Mouse (Mus musculus) G1E (cell line): ENCODE measurements at regions not wholly inside any gene's neighbourhood (a gene's known extent, or its start where the extent isn't known, plus 50 kb on each side); places are given as distances from the start of the nearest gene placed in this dataset.

Experiments
- ATAC-seq: 2 replicates; pipeline ENCODE4 v1.8.0; 2016; ENCODE audit warnings: mild to moderate bottlenecking; ENCODE audit not compliant: insufficient number of reproducible peaks, poor library complexity, low FRiP score, severe bottlenecking; ENCODE audit errors: extremely low read depth
- DNase-seq: peaks from one replicate; pipeline ENCODE4 v3.0.0; 2012; ENCODE audit warnings: low spot score
- H3K27me3 ChIP-seq: 2 replicates; pipeline ENCODE4 v1.6.1; 2012; ENCODE audit warnings: mild to moderate bottlenecking, low read length, inconsistent platforms; ENCODE audit not compliant: insufficient read depth
- H3K36me3 ChIP-seq: replicated peaks from 2 replicates; pipeline ENCODE3; 2012; ENCODE audit warnings: mild to moderate bottlenecking, inconsistent platforms
- H3K4me1 ChIP-seq: 2 replicates; pipeline ENCODE4 v1.6.1; 2012; ENCODE audit warnings: low read depth, low read length, inconsistent platforms, mixed read lengths; ENCODE audit not compliant: insufficient read depth
- H3K4me3 ChIP-seq: 2 replicates; pipeline ENCODE4 v1.5.1; 2012; ENCODE audit warnings: low read depth, mild to moderate bottlenecking, inconsistent platforms, low read length, moderate library complexity, mixed read lengths
- H3K9me3 ChIP-seq: replicated peaks from 2 replicates; pipeline ENCODE4 v1.6.1; 2012; ENCODE audit warnings: inconsistent platforms
- CTCF ChIP-seq: IDR thresholded peaks from 2 replicates; pipeline ENCODE4 v1.5.1; 2012; ENCODE audit warnings: low read depth, low read length, inconsistent platforms, mixed read lengths
- GATA1 ChIP-seq: IDR thresholded peaks from 2 replicates; pipeline ENCODE4 v1.6.1; 2012; ENCODE audit warnings: borderline replicate concordance, low read length, inconsistent platforms, mixed read lengths
- GATA2 ChIP-seq: IDR thresholded peaks from 2 replicates; pipeline ENCODE4 v1.6.1; 2012; ENCODE audit warnings: low read depth, low read length, inconsistent platforms, borderline replicate concordance
- POLR2AphosphoS5 ChIP-seq: IDR thresholded peaks from 2 replicates; pipeline ENCODE4 v1.6.1; 2012; ENCODE audit warnings: low read depth, low read length, inconsistent platforms; ENCODE audit not compliant: insufficient replicate concordance
- TAL1 ChIP-seq: conservative IDR thresholded peaks from 2 replicates; pipeline ENCODE4 v1.6.1; 2012; ENCODE audit warnings: low read depth, low read length, inconsistent platforms, mixed read lengths

DNA sequence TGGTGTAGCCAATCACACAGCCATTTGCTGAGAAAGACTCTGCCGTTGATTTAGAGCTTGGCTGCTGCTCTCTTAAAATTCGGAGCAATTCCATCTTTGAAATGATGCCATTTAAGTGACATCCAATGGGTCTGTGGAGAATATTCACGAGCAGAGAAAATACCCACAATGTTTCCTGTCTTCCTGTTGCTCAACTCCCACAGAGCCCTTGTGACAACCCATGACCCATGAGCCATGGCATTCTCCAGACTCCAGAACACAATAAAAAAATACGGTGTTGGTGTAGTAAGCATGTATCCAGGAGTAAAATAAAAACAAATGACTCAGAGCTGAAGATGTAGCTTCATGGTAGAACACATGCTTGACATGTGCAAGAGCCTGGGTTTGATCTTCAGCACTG lies 532.1 kb upstream of the 4930412O13Rik start:
- H3K27me3 ChIP-seq = no peaks in the 10 kb centered on the region
- no peaks in the 10 kb centered on the region for H3K4me1 ChIP-seq
- H3K9me3 ChIP-seq = no peaks in the 10 kb centered on the region
- H3K4me3 ChIP-seq = no peak overlapping the region
- H3K36me3 ChIP-seq = no peaks in the 10 kb centered on the region
- ATAC-seq (no peak), DNase-seq (no peak)
- no peak for TF ChIP-seq POLR2AphosphoS5
- TF ChIP-seq GATA2 = no peak
- TF ChIP-seq GATA1 = no peak
- no peak for TF ChIP-seq CTCF
- TF ChIP-seq TAL1 = no peak

DNA sequence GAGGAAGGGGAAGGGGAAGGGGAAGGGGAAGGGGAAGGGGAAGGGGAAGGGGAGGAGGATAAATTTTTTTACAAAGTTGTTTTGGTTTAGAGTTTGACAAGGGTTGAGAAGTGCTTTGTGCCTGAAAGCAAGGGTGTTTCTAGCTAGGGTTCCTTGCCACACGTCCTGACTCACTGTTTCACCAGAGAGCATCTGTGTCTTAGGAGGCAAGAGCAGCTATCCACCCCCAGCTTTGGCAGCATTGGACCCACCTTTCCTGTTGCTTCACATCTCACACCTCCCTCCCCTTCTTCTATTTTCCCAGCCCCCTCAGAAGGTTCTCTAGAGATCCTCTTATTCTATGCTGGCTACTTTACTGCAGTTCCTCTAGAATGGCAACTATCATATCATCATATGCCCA lies 531.1 kb upstream of the 4930412O13Rik start:
- no peak for DNase-seq
- Histone ChIP-seq H3K27me3 (no peaks in the 10 kb centered on the region), H3K4me3 (no peak overlapping the region), H3K4me1 (no peaks in the 10 kb centered on the region), H3K36me3 (no peaks in the 10 kb centered on the region), H3K9me3 (no peaks in the 10 kb centered on the region)
- TF ChIP-seq GATA1 = no peak
- no peak for TF ChIP-seq TAL1
- TF ChIP-seq POLR2AphosphoS5 = no peak
- TF ChIP-seq CTCF = no peak
- no peak for TF ChIP-seq GATA2
- no peak for ATAC-seq

GRCm38 (mm10) chr2:9352190-9352589 lies 528.9 kb upstream of the 4930412O13Rik start:
- DNase-seq (no peak), ATAC-seq (no peak)
- no peaks in the 10 kb centered on the region for H3K36me3 ChIP-seq
- H3K27me3 ChIP-seq = no peaks in the 10 kb centered on the region
- no peaks in the 10 kb centered on the region for H3K9me3 ChIP-seq
- no peaks in the 10 kb centered on the region for H3K4me1 ChIP-seq
- H3K4me3 ChIP-seq = no peak overlapping the region
- TF ChIP-seq TAL1 (no peak), GATA2 (no peak), CTCF (no peak), GATA1 (no peak), POLR2AphosphoS5 (no peak)

DNA sequence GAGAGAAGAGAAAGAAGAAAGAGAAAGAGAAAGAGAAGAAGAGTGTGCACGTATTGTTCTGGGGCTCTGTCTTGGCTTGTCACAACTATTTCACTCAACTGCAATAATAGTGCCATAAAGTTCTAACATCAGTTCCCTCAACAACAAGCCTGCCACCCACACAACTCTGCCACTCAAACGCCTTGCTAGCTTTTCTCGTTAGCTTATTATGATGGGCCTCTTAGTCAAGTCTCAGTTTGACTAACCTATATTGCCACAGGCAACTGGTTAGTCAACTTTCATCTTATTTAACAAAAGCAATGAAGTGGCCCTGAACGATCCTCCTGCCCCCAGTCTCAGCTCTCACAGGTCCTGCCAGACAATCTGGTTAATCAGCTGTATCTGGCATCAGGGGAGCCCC lies 521.0 kb upstream of the 4930412O13Rik start:
- Histone ChIP-seq H3K4me3 (no peak overlapping the region), H3K4me1 (no peaks in the 10 kb centered on the region), H3K27me3 (no peaks in the 10 kb centered on the region), H3K9me3 (no peaks in the 10 kb centered on the region), H3K36me3 (no peaks in the 10 kb centered on the region)
- DNase-seq (no peak), ATAC-seq (no peak)
- TF ChIP-seq CTCF (no peak), TAL1 (no peak), POLR2AphosphoS5 (no peak), GATA2 (no peak), GATA1 (no peak)

DNA sequence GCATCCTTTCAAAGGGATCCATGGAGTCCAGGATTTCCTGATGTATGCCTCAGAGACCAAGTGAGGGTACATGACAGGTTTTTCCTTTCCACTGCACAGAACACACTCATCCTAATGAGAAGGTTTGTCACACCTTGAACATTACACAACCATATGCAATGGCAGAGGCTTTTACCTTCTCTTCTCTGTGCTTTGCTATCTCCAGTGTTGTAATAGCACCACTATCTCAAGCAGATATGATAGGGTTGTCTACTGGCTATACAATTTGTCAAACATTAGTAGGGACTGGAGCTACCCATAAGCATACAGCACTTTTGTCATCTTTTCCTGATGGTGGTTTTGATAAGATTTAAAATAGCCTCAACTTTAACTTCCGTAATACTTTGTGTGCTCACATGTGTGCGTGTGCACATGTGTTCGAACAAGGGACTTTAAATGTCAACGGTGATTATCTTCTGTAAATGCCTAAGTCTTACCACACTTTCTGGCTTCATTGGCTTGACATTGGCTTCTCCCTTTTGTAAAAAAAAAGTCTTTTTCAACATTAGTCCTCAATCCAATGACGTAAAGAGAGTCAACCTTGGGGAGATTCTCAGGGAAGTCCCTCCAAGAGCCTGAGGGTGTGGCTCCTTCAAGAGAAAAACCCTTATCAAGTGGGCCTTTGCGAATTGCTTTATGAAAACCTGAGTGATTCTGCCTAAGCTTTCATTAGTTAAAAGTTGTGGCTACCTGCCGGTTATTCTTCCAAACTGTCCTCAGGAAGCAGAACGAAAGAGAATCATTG lies 513.1 kb upstream of the 4930412O13Rik start:
- Histone ChIP-seq H3K36me3 (no peaks in the 10 kb centered on the region), H3K4me3 (no peak overlapping the region), H3K27me3 (no peaks in the 10 kb centered on the region), H3K4me1 (no peaks in the 10 kb centered on the region), H3K9me3 (no peaks in the 10 kb centered on the region)
- DNase-seq (no peak), ATAC-seq (no peak)
- TF ChIP-seq GATA1 (no peak), CTCF (no peak), POLR2AphosphoS5 (no peak), TAL1 (no peak), GATA2 (no peak)

- H3K4me3 ChIP-seq = no peak overlapping the region
- no peaks in the 10 kb centered on the region for H3K9me3 ChIP-seq
- no peaks in the 10 kb centered on the region for H3K36me3 ChIP-seq
- H3K4me1 ChIP-seq = no peaks in the 10 kb centered on the region
- no peak for TF ChIP-seq GATA2
- no peaks in the 10 kb centered on the region for H3K27me3 ChIP-seq
- ATAC-seq (no peak), DNase-seq (no peak)
These were observed 511.5 kb upstream of the 4930412O13Rik start for GRCm38 (mm10) chr2:9369572-9369971.

DNA sequence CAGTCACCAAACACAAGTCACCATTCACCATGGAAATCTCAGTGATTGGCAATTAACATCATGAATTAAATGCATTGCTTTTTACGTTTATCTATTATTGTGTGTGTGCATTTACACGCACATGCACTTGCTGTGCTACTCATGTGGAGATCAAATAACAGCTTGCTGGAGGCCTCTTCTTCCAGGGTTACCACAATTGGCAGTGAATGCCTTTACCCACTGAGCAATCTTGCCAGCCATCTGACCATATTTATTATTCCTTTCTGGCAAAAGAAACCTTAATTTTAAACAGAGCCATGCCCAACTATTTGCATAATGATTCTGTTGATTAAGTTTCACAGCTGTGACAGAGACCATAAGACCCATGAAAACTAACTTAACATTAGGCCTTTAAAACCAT lies 494.5 kb upstream of the 4930412O13Rik start:
- no peak for DNase-seq
- ATAC-seq = no peak
- no peaks in the 10 kb centered on the region for H3K27me3 ChIP-seq
- H3K4me3 ChIP-seq = no peak overlapping the region
- no peaks in the 10 kb centered on the region for H3K9me3 ChIP-seq
- no peaks in the 10 kb centered on the region for H3K4me1 ChIP-seq
- H3K36me3 ChIP-seq = no peaks in the 10 kb centered on the region
- no peak for TF ChIP-seq CTCF
- TF ChIP-seq GATA2 = no peak
- no peak for TF ChIP-seq GATA1
- TF ChIP-seq POLR2AphosphoS5 = no peak
- TF ChIP-seq TAL1 = no peak
